Mouse (Mus musculus) liver, postnatal 0 days (tissue): ENCODE data around the gene Cds1. TPM values are rescaled to one million over a fixed set of nuclear protein-coding genes. Genes with fewer than 3 reads are reported as not detected.

Experiments used
- ATAC-seq: fragments of 200-750 bp; cut with Nextera tagmentation; 2 replicates; pipeline ENCODE4 v1.8.0; 2017; ENCODE audit warnings: mild to moderate bottlenecking, moderate library complexity
- DNase-seq: peaks from one replicate; pipeline ENCODE4 v3.0.0-alpha.2; 2016
- H3K27ac ChIP-seq: fragments of 300-500 bp; sonication (generic); 2 replicates; pipeline ENCODE4 v1.5.1; 2014; ENCODE audit warnings: antibody characterized with exemption, moderate library complexity, mild to moderate bottlenecking, low read depth
- H3K27me3 ChIP-seq: fragments of 300-500 bp; sonication (generic); 2 replicates; pipeline ENCODE4 v1.6.1; 2014; ENCODE audit warnings: low read length, control low read depth, mixed read lengths; ENCODE audit not compliant: insufficient read depth
- H3K36me3 ChIP-seq: fragments of 300-500 bp; sonication (generic); replicated peaks from 2 replicates; pipeline ENCODE4 v1.6.1; 2014; ENCODE audit warnings: mild to moderate bottlenecking, control low read depth, low read length, moderate library complexity, mixed read lengths; ENCODE audit not compliant: insufficient read depth
- H3K4me1 ChIP-seq: fragments of 300-500 bp; sonication (generic); 2 replicates; pipeline ENCODE4 v1.6.1; 2014; ENCODE audit warnings: antibody characterized with exemption, mild to moderate bottlenecking, control low read depth; ENCODE audit not compliant: insufficient read depth
- H3K4me2 ChIP-seq: fragments of 300-500 bp; sonication (generic); 2 replicates; pipeline ENCODE4 v1.6.1; 2014; ENCODE audit warnings: low read depth, mild to moderate bottlenecking, low read length, moderate library complexity, mixed read lengths
- H3K4me3 ChIP-seq: fragments of 300-500 bp; sonication (generic); 2 replicates; pipeline ENCODE4 v1.5.1; 2014; ENCODE audit warnings: low read depth, low read length
- H3K9ac ChIP-seq: fragments of 300-500 bp; sonication (generic); replicated peaks from 2 replicates; pipeline ENCODE4 v1.6.1; 2014; ENCODE audit warnings: mild to moderate bottlenecking, moderate library complexity
- H3K9me3 ChIP-seq: fragments of 300-500 bp; sonication (generic); 2 replicates; pipeline ENCODE4 v1.6.1; 2016; ENCODE audit warnings: mild to moderate bottlenecking, control low read depth, low read length, mixed read lengths
- CTCF ChIP-seq: sonication (generic); IDR thresholded peaks from 2 replicates; pipeline ENCODE4 v1.5.1; 2016; ENCODE audit warnings: antibody characterized with exemption, low read depth
- EP300 ChIP-seq: IDR thresholded peaks from 2 replicates; pipeline ENCODE4 v1.6.1; 2016; ENCODE audit warnings: antibody characterized with exemption, low read depth, mild to moderate bottlenecking
- WGBS: fragments of 180-500 bp; shearing (Covaris S2); extraction: QIAGEN DNeasy Blood & Tissue Kit; methylation state at CpG from one replicate; pipeline ENCODE4 v1.1.7; 2014; ENCODE audit not compliant: insufficient replicate concordance; 5-methylcytosine and 5-hydroxymethylcytosine counted together
- polyA plus RNA-seq: library from polyadenylated mRNA; unstranded; fragments of >200 nt; fragmentation: Nextera tagmentation; extraction: Ambion mirVana; gene quantifications from 2 replicates; pipeline ENCODE4 v1.2.1, GENCODE M21; 2015

Gene Cds1
- polyA plus RNA-seq, 1 experiment from 2014 or later = 0.39 TPM

DNA sequence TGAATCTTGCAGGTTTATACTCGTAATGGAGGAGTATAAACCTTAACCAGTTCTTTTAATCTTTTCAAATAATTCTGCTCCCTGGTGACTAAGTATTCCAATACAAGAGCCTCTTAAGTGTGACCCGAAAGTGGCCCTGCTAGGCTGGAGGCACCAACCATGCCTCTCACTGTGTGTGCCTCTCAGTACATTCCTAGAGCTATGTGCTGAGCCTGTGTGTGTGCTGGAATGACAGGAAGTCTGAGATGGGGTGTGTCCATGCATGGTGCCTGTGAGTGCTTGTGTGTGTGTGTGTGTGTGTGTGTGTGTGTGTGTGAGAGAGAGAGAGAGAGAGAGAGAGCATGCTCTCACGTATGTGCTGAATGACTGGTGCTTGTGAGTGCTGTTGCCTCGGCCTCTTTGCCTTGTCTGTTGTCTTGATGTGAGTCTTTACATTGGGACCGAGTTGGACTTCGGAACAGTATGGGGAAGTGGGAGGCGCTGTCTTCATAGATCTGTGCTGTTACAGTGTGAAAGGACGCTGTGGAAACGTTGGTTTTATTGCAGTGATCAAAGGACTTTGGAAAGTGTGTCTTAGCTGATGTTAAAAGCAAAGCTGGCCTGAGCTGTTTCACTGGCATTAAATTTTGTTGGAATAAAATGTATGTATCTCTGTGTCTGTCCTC lies 37.6 kb downstream of the Cds1 start:
- Histone ChIP-seq H3K36me3 (no peaks in the 10 kb centered on the region), H3K27ac (no peak overlapping the region), H3K4me1 (no peaks in the 10 kb centered on the region), H3K4me3 (no peak overlapping the region), H3K9me3 (no peaks in the 10 kb centered on the region), H3K9ac (no peak overlapping the region), H3K4me2 (no peak overlapping the region), H3K27me3 (no peaks in the 10 kb centered on the region)
- DNase-seq (no peak), ATAC-seq (no peak)
- TF ChIP-seq CTCF (no peak), EP300 (no peak)
- WGBS = 64% methylated on average over 9 of the region's 9 CpGs

GRCm38 (mm10) chr5:101811296-101812169 lies 46.6 kb downstream of the Cds1 start:
- DNase-seq (no peak), ATAC-seq (no peak)
- Histone ChIP-seq H3K4me2 (no peak overlapping the region), H3K9ac (no peak overlapping the region), H3K9me3 (no peaks in the 10 kb centered on the region), H3K36me3 (no peaks in the 10 kb centered on the region), H3K27me3 (no peaks in the 10 kb centered on the region), H3K4me3 (no peak overlapping the region), H3K4me1 (no peaks in the 10 kb centered on the region), H3K27ac (no peak overlapping the region)
- WGBS = 77% methylated on average over 6 of the region's 6 CpGs
- TF ChIP-seq EP300 = no peak
- TF ChIP-seq CTCF = peak; percentile 36; the same call in 1 of the 2 replicates

DNA sequence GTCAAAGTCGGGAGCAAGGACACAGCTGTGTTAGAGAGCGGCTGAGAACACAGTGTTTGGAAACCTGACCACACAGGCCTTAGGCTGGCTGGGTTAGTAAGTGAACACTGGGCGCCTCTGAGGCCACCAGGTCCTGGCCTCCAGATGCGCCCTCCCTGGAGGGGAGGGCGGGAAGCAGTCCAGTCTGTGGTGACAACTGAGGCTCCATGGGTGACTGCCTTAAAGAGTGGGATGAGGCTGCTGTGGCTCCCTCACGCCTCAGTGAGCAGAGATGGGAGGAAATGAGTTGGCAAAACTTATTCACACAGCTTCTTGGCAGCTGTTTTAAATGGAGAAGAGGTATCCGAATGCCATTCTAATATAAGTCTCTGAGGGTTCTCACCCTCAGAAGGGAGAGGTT lies 51.9 kb downstream of the Cds1 start:
- no peaks in the 10 kb centered on the region for H3K9me3 ChIP-seq
- 37% methylated on average over 7 of the region's 7 CpGs for WGBS
- TF ChIP-seq EP300 = no peak
- no peak for TF ChIP-seq CTCF
- H3K4me1 ChIP-seq = no peaks in the 10 kb centered on the region
- no peak overlapping the region for H3K9ac ChIP-seq
- DNase-seq (no peak), ATAC-seq (peak; percentile 17; the same call in 1 of the 2 replicates)
- H3K27ac ChIP-seq = no peak overlapping the region
- H3K27me3 ChIP-seq = no peaks in the 10 kb centered on the region; the same call in 1 of the 2 replicates
- H3K4me3 ChIP-seq = no peak overlapping the region
- no peak overlapping the region for H3K4me2 ChIP-seq
- H3K36me3 ChIP-seq = no peaks in the 10 kb centered on the region

DNA sequence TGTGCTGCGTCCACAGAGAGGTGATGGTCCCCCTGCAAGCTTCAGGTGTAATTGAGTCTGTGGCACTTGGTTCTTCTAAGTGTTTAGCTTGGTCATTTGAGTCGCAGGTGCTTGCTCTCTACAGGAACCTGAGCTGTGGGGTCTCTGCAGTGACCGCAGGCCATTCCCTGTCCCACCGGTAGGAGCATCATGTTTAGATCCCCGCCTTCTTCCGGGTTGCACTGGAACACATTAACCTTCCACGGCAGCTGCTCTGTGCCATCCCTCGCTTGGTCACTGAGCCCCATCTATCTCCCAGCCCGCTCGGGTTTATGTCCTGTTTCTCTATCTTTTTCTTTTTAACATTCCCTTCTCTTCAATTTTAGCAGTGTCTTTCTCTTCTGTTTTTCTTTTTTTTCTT lies 54.3 kb downstream of the Cds1 start:
- no peak overlapping the region for H3K9ac ChIP-seq

DNA sequence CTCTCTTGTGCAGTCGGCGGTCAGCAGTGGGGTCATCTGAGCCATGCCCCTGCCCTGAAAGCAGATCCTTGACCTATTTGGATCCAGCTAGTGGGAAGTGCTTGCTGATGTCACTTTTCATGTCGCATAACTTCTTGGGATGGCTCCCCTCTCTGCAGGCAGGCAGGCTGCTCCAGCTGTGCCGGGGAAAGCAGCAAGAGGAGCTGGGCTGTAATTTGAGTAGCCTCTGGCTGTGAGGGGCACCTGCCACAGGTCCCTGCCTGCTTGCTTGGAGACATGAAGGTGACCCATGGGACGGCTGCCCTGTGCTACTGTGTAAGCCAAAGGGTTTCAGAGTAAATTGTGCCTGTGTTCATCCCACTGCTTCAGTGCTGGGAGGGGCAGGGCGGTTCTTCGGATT lies 54.9 kb downstream of the Cds1 start:
- H3K36me3 ChIP-seq = no peaks in the 10 kb centered on the region
- no peaks in the 10 kb centered on the region for H3K4me1 ChIP-seq
- H3K4me2 ChIP-seq = no peak overlapping the region
- H3K27me3 ChIP-seq = peaks cover 5% of the 10 kb centered on the region; the same call in 1 of the 2 replicates
- H3K4me3 ChIP-seq = no peak overlapping the region
- TF ChIP-seq EP300 (no peak), CTCF (no peak)
- no peaks in the 10 kb centered on the region for H3K9me3 ChIP-seq
- WGBS = 51% methylated on average over 7 of the region's 7 CpGs
- ATAC-seq = no peak
- no peak for DNase-seq
- no peak overlapping the region for H3K27ac ChIP-seq
- no peak overlapping the region for H3K9ac ChIP-seq

More for the DNA sequence above, 54.3 kb downstream of the Cds1 start:
- no peaks in the 10 kb centered on the region for H3K36me3 ChIP-seq
- no peak overlapping the region for H3K4me2 ChIP-seq
- no peaks in the 10 kb centered on the region for H3K9me3 ChIP-seq
- no peak for TF ChIP-seq CTCF
- TF ChIP-seq EP300 = no peak
- H3K27me3 ChIP-seq = peaks cover 5% of the 10 kb centered on the region; the same call in 1 of the 2 replicates
- DNase-seq (no peak), ATAC-seq (no peak)
- H3K27ac ChIP-seq = no peak overlapping the region
- H3K4me1 ChIP-seq = no peaks in the 10 kb centered on the region
- no peak overlapping the region for H3K4me3 ChIP-seq
- WGBS = 62% methylated on average over 10 of the region's 10 CpGs

- Histone ChIP-seq H3K27me3 (peaks cover 5% of the 10 kb centered on the region; the same call in 1 of the 2 replicates), H3K36me3 (no peaks in the 10 kb centered on the region), H3K4me3 (no peak overlapping the region), H3K9ac (no peak overlapping the region), H3K4me1 (no peaks in the 10 kb centered on the region), H3K9me3 (no peaks in the 10 kb centered on the region), H3K27ac (no peak overlapping the region), H3K4me2 (no peak overlapping the region)
- TF ChIP-seq CTCF (no peak), EP300 (no peak)
- 66% methylated on average over 8 of the region's 8 CpGs for WGBS
- ATAC-seq (no peak), DNase-seq (no peak)
Observed at GRCm38 (mm10) chr5:101821052-101821451, 56.1 kb downstream of the Cds1 start.
